Mouse (Mus musculus): ENCODE results near the gene Gm815. TPM values are rescaled to one million over a fixed set of nuclear protein-coding genes. Genes with fewer than 3 reads are reported as not detected.
A peak's percentile ranks its signal among the peaks of the same experiment; 100 is the strongest.

The Gm815 gene
- total and polyA plus RNA-seq, 3 experiments: not detected

- H3K36me3 ChIP-seq (ENCODE audit: control insufficient read depth in 1 of 2, insufficient read depth in 2 of 2, low read length in 2 of 2): peaks cover 0 to 16% of the 10 kb centered on the region in 2 experiments; a peak in 2 of 4 replicates
- no peaks in the 10 kb centered on the region for H3K27me3 ChIP-seq (ENCODE audit: control insufficient read depth in 1 of 2, insufficient read depth in 2 of 2, low read length in 2 of 2)
- H3K4me3 ChIP-seq (ENCODE audit: control insufficient read depth in 1 of 2, insufficient read depth in 1 of 2, low read depth in 2 of 2, low read length in 2 of 2): no peak overlapping the region
- peaks cover 3 to 10% of the 10 kb centered on the region in 2 experiments; a peak in 2 of 4 replicates for H3K4me1 ChIP-seq (ENCODE audit: control insufficient read depth in 1 of 2, insufficient read depth in 2 of 2, low read length in 2 of 2)
- H3K9me3 ChIP-seq (replicated peaks; ENCODE audit: insufficient read depth, low read length): no peaks in the 10 kb centered on the region
- DNase-seq (ENCODE audit: low read depth, low spot score): peak; percentile 82
- H3K9ac ChIP-seq (ENCODE audit: control insufficient read depth, low read depth, low read length, poor library complexity, severe bottlenecking): no peak overlapping the region
- no peaks in the 10 kb centered on the region for H3K79me2 ChIP-seq (ENCODE audit: control insufficient read depth, insufficient read depth, low read length, poor library complexity)
- H3K27ac ChIP-seq (ENCODE audit: control insufficient read depth, low read depth, low read length): no peak overlapping the region; the same call in 1 of the 2 replicates
- TF ChIP-seq ZNF384 (IDR thresholded peaks at IDR 0.05; ENCODE audit: low read depth, low read length) (no peak), GABPA (IDR thresholded peaks at IDR 0.05; ENCODE audit: low read depth, low read length) (no peak), TCF12 (IDR thresholded peaks at IDR 0.05; ENCODE audit: low read depth, low read length) (peak; percentile 89), POLR2AphosphoS2 (IDR thresholded peaks at IDR 0.05; ENCODE audit: low read length) (no peak), MEF2A (IDR thresholded peaks at IDR 0.05; ENCODE audit: extremely low read depth, insufficient replicate concordance, low read depth, low read length, poor library complexity, severe bottlenecking) (no peak), POLR2A (IDR thresholded peaks at IDR 0.05; ENCODE audit: control insufficient read depth in 1 of 2, insufficient read depth in 1 of 2, low read depth in 1 of 2, low read length in 2 of 2, poor library complexity in 1 of 2) (no peak), ETS1 (IDR thresholded peaks at IDR 0.05; ENCODE audit: low read depth, low read length) (peak; percentile 89), RCOR1 (IDR thresholded peaks at IDR 0.05; ENCODE audit: low read depth, low read length) (peak; percentile 66), TBP (IDR thresholded peaks at IDR 0.05; ENCODE audit: low read depth, low read length) (no peak), CTCF (IDR thresholded peaks at IDR 0.05 in 2 of 3, conservative IDR thresholded peaks at IDR 0.05 in 1 of 3; ENCODE audit: control insufficient read depth in 1 of 3, insufficient read depth in 1 of 3, low read depth in 2 of 3, low read length in 3 of 3, poor library complexity in 1 of 3, severe bottlenecking in 1 of 3) (no peak), MYB (IDR thresholded peaks at IDR 0.05; ENCODE audit: low read depth, low read length) (no peak), MXI1 (IDR thresholded peaks at IDR 0.05; ENCODE audit: low read depth, low read length) (peak; percentile 97), USF2 (IDR thresholded peaks at IDR 0.05; ENCODE audit: borderline replicate concordance in 1 of 2, insufficient read depth in 1 of 2, low read depth in 1 of 2, low read length in 2 of 2) (no peak), SMC3 (IDR thresholded peaks at IDR 0.05; ENCODE audit: low read depth, low read length) (no peak), JUND (IDR thresholded peaks at IDR 0.05; ENCODE audit: low read depth, low read length) (no peak), HCFC1 (IDR thresholded peaks at IDR 0.05; ENCODE audit: low read depth, low read length) (no peak), MAZ (IDR thresholded peaks at IDR 0.05; ENCODE audit: low read depth, low read length) (no peak), NELFE (IDR thresholded peaks at IDR 0.05; ENCODE audit: low read depth, low read length) (no peak), ELF1 (IDR thresholded peaks at IDR 0.05; ENCODE audit: low read depth, low read length) (0 out of 2 replicates have a peak, but pooled peaks have one; percentile 15), E2F4 (IDR thresholded peaks at IDR 0.05; ENCODE audit: borderline replicate concordance, low read depth, low read length) (no peak), MAX (IDR thresholded peaks at IDR 0.05; ENCODE audit: low read length) (peak; percentile 99), ZMIZ1 (IDR thresholded peaks at IDR 0.05; ENCODE audit: low read depth, low read length) (no peak), GATA1 (IDR thresholded peaks at IDR 0.05; ENCODE audit: low read depth, low read length) (peak; percentile 88), BHLHE40 (IDR thresholded peaks at IDR 0.05; ENCODE audit: borderline replicate concordance, low read depth, low read length) (peak; percentile 96), CHD1 (IDR thresholded peaks at IDR 0.05; ENCODE audit: low read depth, low read length) (no peak), UBTF (IDR thresholded peaks at IDR 0.05; ENCODE audit: borderline replicate concordance, insufficient read depth, low read depth, low read length) (no peak), EP300 (IDR thresholded peaks at IDR 0.05; ENCODE audit: low read depth in 1 of 2, low read length in 2 of 2) (peak; percentile 90 to 94), KAT2A (conservative IDR thresholded peaks at IDR 0.05; ENCODE audit: low read depth, low read length) (no peak), MYC (IDR thresholded peaks at IDR 0.05; ENCODE audit: low read depth, low read length) (peak; percentile 99), CHD2 (IDR thresholded peaks at IDR 0.05; ENCODE audit: low read length) (no peak), POLR2AphosphoS5 (IDR thresholded peaks at IDR 0.05; ENCODE audit: borderline replicate concordance, low read depth, low read length) (no peak), SIN3A (IDR thresholded peaks at IDR 0.05; ENCODE audit: low read length) (peak; percentile 94), MAFK (IDR thresholded peaks at IDR 0.05; ENCODE audit: borderline replicate concordance, low read depth, low read length) (no peak), ZKSCAN1 (IDR thresholded peaks at IDR 0.05; ENCODE audit: low read depth, low read length) (no peak), USF1 (IDR thresholded peaks at IDR 0.05; ENCODE audit: low read depth, low read length) (peak; percentile 60; the same call in 1 of the 2 replicates), ZC3H11A (IDR thresholded peaks at IDR 0.05; ENCODE audit: low read depth, low read length) (no peak), RAD21 (IDR thresholded peaks at IDR 0.05; ENCODE audit: low read depth, low read length) (no peak), TAL1 (IDR thresholded peaks at IDR 0.05; ENCODE audit: low read length) (peak; percentile 93)
These were observed 31.9 kb upstream of the Gm815 start for GRCm38 (mm10) chr19:26853701-26854282.
